Mouse (Mus musculus) thymus, adult 2 months (tissue): ENCODE measurements around the gene Palb2.

Experiments
- CTCF ChIP-seq: fragments of 200-500 bp; IDR thresholded peaks from 2 replicates; pipeline ENCODE4 v1.5.1; 2012; ENCODE audit warnings: mild to moderate bottlenecking, control low read depth, low read length, moderate library complexity, borderline replicate concordance; ENCODE audit not compliant: control insufficient read depth, poor library complexity, insufficient read depth; ENCODE audit errors: extremely low read depth
- POLR2A ChIP-seq: fragments of 200-500 bp; IDR thresholded peaks from 2 replicates; pipeline ENCODE4 v1.6.1; 2012; ENCODE audit warnings: mild to moderate bottlenecking, low read length, control low read depth, moderate library complexity; ENCODE audit not compliant: control insufficient read depth, poor library complexity, insufficient read depth; ENCODE audit errors: extremely low read depth

- TF ChIP-seq POLR2A, result no peak
- TF ChIP-seq CTCF, result no peak
These were observed 24.6 kb downstream of the Palb2 start for GRCm38 (mm10) chr7:122108206-122108605.
